Mouse (Mus musculus) MEL (cell line): ENCODE results near the gene Tgfbrap1.

ENCODE experiments used
- CTCF ChIP-seq, 3 experiments: IDR thresholded peaks in 2 of 3; conservative IDR thresholded peaks in 1 of 3; 2 replicates each; pipeline ENCODE4 v1.5.1; 2011 to 2012; ENCODE audit warnings: low read length in 3 of 3, low read depth in 2 of 3, mild to moderate bottlenecking in 2 of 3, improper control_type of control experiment in 1 of 3, inconsistent platforms in 1 of 3, mixed read lengths in 1 of 3, moderate library complexity in 1 of 3; ENCODE audit not compliant: control insufficient read depth in 1 of 3, insufficient read depth in 1 of 3, poor library complexity in 1 of 3, severe bottlenecking in 1 of 3
- E2F4 ChIP-seq: IDR thresholded peaks from 2 replicates; pipeline ENCODE4 v1.6.1; 2011; ENCODE audit warnings: low read depth, low read length, improper control_type of control experiment, borderline replicate concordance
- GABPA ChIP-seq: IDR thresholded peaks from 2 replicates; pipeline ENCODE4 v1.6.1; 2012; ENCODE audit warnings: low read depth, mild to moderate bottlenecking, inconsistent platforms, low read length, improper control_type of control experiment, moderate library complexity
- MYB ChIP-seq: IDR thresholded peaks from 2 replicates; pipeline ENCODE4 v1.6.1; 2011; ENCODE audit warnings: mild to moderate bottlenecking, low read depth, low read length, improper control_type of control experiment
- MYC ChIP-seq: IDR thresholded peaks from 2 replicates; pipeline ENCODE4 v1.6.1; 2011; ENCODE audit warnings: low read depth, mild to moderate bottlenecking, low read length, improper control_type of control experiment, moderate library complexity
- POLR2A ChIP-seq, 2 experiments: IDR thresholded peaks; 2 replicates each; pipeline ENCODE4 v1.6.1; 2011 to 2012; ENCODE audit warnings: low read length in 2 of 2, mild to moderate bottlenecking in 2 of 2, control low read depth in 1 of 2, improper control_type of control experiment in 1 of 2, low read depth in 1 of 2, moderate library complexity in 1 of 2; ENCODE audit not compliant: control insufficient read depth in 1 of 2, insufficient read depth in 1 of 2, poor library complexity in 1 of 2
- TCF12 ChIP-seq: IDR thresholded peaks from 2 replicates; pipeline ENCODE4 v1.6.1; 2014; ENCODE audit warnings: low read depth, mild to moderate bottlenecking, inconsistent platforms, low read length, improper control_type of control experiment, moderate library complexity
- ZC3H11A ChIP-seq: IDR thresholded peaks from 2 replicates; pipeline ENCODE4 v1.6.1; 2012; ENCODE audit warnings: low read depth, mild to moderate bottlenecking, inconsistent platforms, low read length, improper control_type of control experiment
- ZNF384 ChIP-seq: IDR thresholded peaks from 2 replicates; pipeline ENCODE4 v1.6.1; 2012; ENCODE audit warnings: low read depth, mild to moderate bottlenecking, inconsistent platforms, low read length, improper control_type of control experiment

- no peak for TF ChIP-seq GABPA
- no peak for TF ChIP-seq MYC
- no peak for TF ChIP-seq ZNF384
- TF ChIP-seq POLR2A (IDR thresholded peaks at IDR 0.05; ENCODE audit: control insufficient read depth in 1 of 2, insufficient read depth in 1 of 2, low read depth in 1 of 2, low read length in 2 of 2, poor library complexity in 1 of 2): no peak
- no peak for TF ChIP-seq TCF12
- TF ChIP-seq ZC3H11A: no peak
- no peak for TF ChIP-seq CTCF (IDR thresholded peaks at IDR 0.05 in 2 of 3, conservative IDR thresholded peaks at IDR 0.05 in 1 of 3; ENCODE audit: control insufficient read depth in 1 of 3, insufficient read depth in 1 of 3, low read depth in 2 of 3, low read length in 3 of 3, poor library complexity in 1 of 3, severe bottlenecking in 1 of 3)
- TF ChIP-seq E2F4: no peak
- TF ChIP-seq MYB: no peak
Measured at GRCm38 (mm10) chr1:43070726-43071125, 27.7 kb downstream of the Tgfbrap1 start.
